Mouse (Mus musculus) brain, embryonic 14.5 days (tissue): ENCODE measurements around the gene Cd53.

ENCODE experiments used
- CTCF ChIP-seq: fragments of 200-500 bp; IDR thresholded peaks from 2 replicates; pipeline ENCODE4 v1.5.1; 2012; ENCODE audit warnings: inconsistent platforms, mild to moderate bottlenecking, moderate library complexity, borderline replicate concordance; ENCODE audit not compliant: insufficient read depth, insufficient read length; ENCODE audit errors: extremely low read depth
- POLR2A ChIP-seq: fragments of 200-500 bp; IDR thresholded peaks from 2 replicates; pipeline ENCODE4 v1.6.1; 2012; ENCODE audit warnings: mild to moderate bottlenecking, inconsistent platforms, borderline replicate concordance; ENCODE audit not compliant: poor library complexity, insufficient read depth, insufficient read length, severe bottlenecking; ENCODE audit errors: extremely low read depth

- TF ChIP-seq CTCF (no peak), POLR2A (no peak)
Observed at GRCm38 (mm10) chr3:106832107-106832506, 42.2 kb upstream of the Cd53 start.
